Mouse (Mus musculus) brain, embryonic 14.5 days (tissue): Measurements from ENCODE around the gene Igf2. TPM values are rescaled to one million over a fixed set of nuclear protein-coding genes. Genes with fewer than 3 reads are reported as not detected.
A peak's percentile ranks its signal among the peaks of the same experiment; 100 is the strongest.

ENCODE experiments used
- DNase-seq: peaks from one replicate; pipeline ENCODE4 v3.0.0-alpha.2; 2011; ENCODE audit warnings: low read depth
- CTCF ChIP-seq: fragments of 200-500 bp; IDR thresholded peaks from 2 replicates; pipeline ENCODE4 v1.5.1; 2012; ENCODE audit warnings: inconsistent platforms, mild to moderate bottlenecking, moderate library complexity, borderline replicate concordance; ENCODE audit not compliant: insufficient read depth, insufficient read length; ENCODE audit errors: extremely low read depth
- POLR2A ChIP-seq: fragments of 200-500 bp; IDR thresholded peaks from 2 replicates; pipeline ENCODE4 v1.6.1; 2012; ENCODE audit warnings: mild to moderate bottlenecking, inconsistent platforms, borderline replicate concordance; ENCODE audit not compliant: poor library complexity, insufficient read depth, insufficient read length, severe bottlenecking; ENCODE audit errors: extremely low read depth
- polyA plus RNA-seq: library from polyadenylated mRNA; depleted of rRNA; stranded (reverse); fragments of >200 nt; gene quantifications from 2 replicates; pipeline ENCODE4 v1.2.3, GENCODE M21; 2012

The Igf2 gene
- polyA plus RNA-seq, 1 experiment, result 457 TPM

- no peak for DNase-seq
- TF ChIP-seq CTCF (no peak), POLR2A (no peak)
Observed at GRCm38 (mm10) chr7:142666109-142666508, 507 bp downstream of the Igf2 start.

- TF ChIP-seq POLR2A (no peak), CTCF (no peak)
- no peak for DNase-seq
Observed at GRCm38 (mm10) chr7:142665364-142665763, 1.3 kb downstream of the Igf2 start.

DNA sequence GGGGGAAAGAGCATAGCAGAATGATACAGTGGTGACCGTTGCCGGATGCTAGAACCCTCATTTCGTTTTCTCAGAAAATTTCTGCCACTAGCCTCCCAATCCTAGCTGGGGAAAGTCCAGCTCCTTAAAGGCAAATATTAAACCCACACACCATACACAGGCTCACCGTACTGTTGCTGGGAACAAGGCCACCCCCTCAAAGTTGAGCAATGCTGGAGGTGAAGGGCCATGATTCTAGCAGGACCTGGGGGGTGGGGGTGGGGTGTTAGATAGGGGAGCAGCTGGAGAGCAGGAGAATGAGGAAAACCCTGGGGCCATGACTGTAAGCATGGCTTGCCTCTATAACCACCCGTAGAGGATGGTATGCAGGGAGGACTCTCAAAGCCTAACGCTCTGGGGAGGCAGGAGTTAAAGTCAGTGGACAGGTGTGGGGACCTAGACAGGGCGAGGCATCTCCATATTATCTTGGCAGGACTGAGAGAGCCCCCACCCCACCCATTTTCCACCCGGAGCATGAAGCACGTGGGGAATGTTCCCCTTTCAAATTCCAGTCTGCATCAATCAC, 2.1 kb downstream of the Igf2 start:
- peak; percentile 6 for DNase-seq
- TF ChIP-seq POLR2A, result no peak
- no peak for TF ChIP-seq CTCF

- TF ChIP-seq POLR2A (no peak), CTCF (no peak)
- peak; percentile 34 for DNase-seq
Observed at GRCm38 (mm10) chr7:142663931-142664421, 2.6 kb downstream of the Igf2 start.

GRCm38 (mm10) chr7:142663151-142663550, 3.5 kb downstream of the Igf2 start:
- TF ChIP-seq CTCF (no peak), POLR2A (no peak)
- peak; percentile 12 for DNase-seq

DNA sequence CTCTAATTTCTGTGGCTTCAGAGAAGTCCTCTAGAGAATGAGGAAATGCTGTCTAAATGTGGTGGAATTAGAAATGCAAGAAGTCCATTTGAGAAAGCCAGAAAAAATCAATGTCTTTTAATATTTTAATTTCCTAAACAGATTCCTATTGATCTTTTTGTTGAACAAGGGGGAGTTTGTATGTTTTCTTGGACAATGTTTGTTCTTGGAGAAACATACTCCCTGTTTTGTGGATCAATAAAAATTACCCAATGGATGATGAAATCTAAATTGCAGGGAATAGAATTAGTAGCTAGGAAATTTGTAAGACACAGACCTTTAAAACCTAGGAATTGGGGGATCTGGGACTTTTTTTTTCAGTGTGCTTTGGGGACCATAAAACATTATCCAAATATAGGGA, 4.8 kb downstream of the Igf2 start:
- DNase-seq, result peak; percentile 12
- TF ChIP-seq CTCF (no peak), POLR2A (no peak)

DNA sequence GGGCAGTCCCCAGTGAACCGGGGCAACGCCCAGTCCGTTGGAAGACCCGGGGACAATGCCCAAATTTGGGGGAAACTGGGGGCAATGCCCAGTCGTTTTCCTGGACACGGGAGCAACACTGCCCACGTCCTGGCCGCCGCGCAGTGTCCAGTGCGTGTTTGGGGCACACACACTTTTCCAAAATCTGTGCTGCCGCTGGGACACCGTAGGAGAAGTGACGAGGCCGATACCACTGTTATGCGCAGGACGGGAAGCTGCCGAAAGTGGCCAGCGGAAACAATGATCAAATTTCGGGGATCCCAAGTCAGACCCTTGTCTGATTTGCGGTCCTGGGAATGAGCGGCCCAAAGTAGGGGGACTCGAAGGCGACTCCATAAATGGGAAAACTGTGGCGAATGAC, 5.6 kb downstream of the Igf2 start:
- DNase-seq, result peak; percentile 11
- TF ChIP-seq POLR2A (no peak), CTCF (no peak)

GRCm38 (mm10) chr7:142660651-142660945, 6.0 kb downstream of the Igf2 start:
- TF ChIP-seq POLR2A (no peak), CTCF (no peak)
- peak; percentile 43 for DNase-seq

- TF ChIP-seq POLR2A (no peak), CTCF (no peak)
- DNase-seq, result peak; percentile 9
Observed at GRCm38 (mm10) chr7:142659767-142660650, 6.6 kb downstream of the Igf2 start.

DNA sequence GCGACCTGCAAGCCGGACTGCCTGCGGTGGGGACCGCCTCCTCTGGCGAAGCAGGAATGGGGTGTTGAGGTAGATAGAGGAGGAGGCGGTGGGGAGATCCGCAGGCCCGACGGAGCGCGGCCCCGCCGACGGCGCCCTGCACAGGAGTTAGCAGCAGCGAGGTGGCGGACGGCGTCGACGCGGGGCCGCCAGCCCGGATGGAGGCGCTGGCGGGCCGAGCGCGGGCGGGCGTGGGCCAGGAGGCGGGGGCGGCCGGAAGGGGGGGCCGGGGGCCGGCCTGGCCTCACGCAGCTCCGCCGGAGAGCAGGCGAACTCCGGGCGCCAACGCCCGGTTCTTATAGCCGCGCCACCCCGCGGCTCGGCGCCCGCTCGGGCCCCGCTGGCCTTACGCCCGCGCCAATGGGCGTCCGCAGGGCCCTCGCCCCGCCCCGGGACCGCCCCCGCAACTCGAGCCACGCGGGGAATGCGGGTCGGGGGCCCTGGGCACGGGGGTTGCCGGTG, 7.4 kb downstream of the Igf2 start:
- DNase-seq, result peak; percentile 45
- TF ChIP-seq CTCF (no peak), POLR2A (no peak)

DNA sequence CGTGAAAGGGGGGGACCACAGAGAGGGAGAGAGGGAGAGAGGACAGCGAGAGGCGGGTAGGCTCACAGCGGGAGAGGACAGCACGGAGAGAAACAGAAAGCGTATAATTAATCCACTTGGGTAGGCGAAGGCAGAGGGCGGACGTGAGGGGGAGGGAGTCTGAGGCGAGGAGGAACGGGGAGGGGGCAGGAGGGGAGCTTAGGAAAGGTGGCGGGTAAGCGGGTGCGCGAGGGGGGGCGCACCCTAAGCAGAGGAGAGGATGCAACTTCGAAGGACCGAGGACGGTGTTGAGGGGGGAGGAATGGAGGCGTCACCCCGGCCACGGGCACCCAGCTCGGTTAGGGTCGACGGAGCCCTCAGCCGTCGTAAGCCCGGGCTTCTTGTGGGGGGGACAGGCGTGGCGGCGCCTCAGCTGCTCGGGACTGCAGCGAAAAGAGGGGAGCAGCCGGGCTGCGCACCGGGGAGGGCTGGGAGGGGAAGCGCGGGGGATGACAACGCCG, 7.9 kb downstream of the Igf2 start:
- no peak for TF ChIP-seq CTCF
- TF ChIP-seq POLR2A, result no peak
- peak; percentile 53 for DNase-seq
